Mouse (Mus musculus) urinary bladder, postnatal 25 days (tissue): ENCODE measurements around the gene Wipi1.

Experiments
- DNase-seq: peaks from one replicate; pipeline ENCODE4 v3.0.0; 2022; ENCODE audit warnings: low spot score

Wipi1 gene

DNA sequence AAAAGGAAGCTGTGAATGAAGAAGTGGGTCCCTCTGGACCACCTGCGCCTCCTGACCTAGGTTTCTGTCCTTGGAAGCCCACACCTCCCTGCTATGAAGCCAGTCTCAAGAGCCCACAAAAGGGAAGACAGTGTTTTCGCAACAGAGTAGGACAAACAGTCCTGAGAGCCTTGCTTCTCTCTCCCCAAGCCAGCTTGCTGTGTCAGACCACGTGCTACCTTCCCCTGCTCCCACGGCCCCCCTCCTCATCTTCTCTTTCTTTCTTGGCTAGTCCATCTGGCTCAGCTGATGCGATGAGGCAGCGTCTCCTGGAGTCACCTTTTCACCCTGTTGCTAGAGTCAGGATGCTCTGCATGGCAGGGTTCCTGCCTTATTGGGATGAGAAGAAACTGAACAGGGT is 72.5 kb downstream of the Wipi1 start:
- no peak for DNase-seq

DNA sequence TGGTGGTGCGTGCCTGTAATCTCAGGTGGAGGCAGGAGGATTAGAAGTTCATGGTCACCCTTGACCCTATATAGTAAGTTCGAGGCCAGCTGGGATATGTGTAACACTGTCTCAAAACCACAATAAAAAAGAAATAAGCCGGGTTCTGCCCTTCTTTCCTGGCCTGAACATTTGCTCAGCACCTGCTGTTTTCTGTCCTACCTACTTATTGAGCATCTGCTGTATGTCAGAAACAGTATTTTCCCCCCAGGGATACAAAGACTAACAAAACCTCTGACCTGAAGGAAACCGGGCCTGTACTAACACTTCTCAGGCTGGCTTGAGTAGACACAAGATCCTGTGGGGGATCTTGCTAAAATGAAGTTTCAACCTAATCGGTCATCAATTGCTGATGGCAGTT is 74.8 kb downstream of the Wipi1 start:
- DNase-seq, result no peak

DNA sequence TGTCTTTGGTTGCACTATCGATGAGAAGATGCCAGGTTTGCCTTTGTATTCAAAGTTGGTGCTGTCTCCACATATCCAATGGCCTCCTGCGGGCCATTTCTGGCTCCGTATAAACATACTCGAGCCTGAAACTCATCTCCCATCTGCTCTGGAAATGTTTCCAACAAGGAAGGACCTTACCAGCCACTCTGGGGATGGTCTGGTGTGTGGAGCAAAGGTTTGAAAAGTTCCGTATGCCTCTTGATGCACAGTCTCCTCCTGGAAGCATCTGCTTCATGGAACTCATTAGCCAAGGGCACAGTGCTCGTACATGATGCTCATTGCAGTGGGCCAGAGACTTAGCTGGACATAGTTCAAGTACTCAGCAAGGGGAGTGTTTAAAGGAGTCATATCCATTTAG is 75.8 kb downstream of the Wipi1 start:
- no peak for DNase-seq

DNA sequence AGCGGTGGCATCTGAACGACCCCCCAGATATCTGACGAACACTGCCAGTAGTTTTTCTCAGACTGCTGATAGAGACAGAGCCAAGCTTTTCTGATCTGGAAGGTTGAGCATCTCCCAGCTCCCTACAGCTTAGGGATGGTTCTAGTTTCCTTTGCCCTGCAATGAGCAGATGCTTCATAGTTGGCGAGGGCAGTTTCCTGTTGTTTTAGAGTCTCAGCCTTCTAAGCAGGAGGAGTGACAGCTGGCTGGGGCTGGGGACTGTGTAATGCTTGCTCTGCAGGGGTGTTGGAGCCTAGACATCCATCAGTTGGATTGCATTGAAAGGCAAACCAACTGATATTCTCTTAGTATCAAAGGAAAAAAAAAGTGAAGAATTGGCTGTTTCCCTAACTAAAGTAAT is 81.7 kb downstream of the Wipi1 start:
- DNase-seq, result no peak

DNA sequence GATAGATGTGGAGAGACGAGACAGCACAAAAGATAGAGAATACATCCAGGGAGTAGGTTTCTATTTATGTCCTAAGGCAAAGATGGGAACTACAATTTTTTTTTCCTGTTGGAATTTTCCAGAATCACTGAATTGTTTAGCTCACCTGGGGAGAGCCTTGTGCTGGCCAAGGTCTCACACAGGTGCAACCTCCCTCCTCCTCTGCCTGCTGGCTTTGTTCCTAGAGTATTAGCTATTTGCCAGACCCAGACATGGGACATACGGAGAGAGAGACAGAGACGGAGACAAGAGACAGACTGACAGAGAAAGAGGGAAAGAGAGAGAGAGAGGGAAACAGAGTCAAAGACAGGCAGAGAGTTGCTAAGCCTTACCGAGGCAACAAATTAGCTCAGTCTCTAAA is 86.2 kb downstream of the Wipi1 start:
- no peak for DNase-seq

DNA sequence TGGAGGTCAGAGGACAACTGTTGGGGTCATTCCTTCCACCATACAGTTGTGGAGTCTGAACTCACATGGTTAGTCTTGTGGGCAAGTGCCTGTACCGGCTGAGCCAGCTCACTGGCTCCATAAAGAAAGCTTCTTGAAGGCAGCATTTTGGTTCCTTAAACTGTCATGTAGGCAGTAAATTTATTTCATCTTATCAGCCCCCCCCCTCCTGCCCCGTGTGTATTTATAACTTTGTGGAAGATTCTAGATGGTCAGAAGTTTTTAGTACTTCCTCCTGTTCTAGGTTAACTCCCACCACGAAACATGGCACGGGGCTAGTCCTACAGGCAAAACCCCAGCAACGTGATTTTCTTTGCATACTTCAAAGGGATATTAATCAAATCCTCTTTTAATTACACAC is 86.9 kb downstream of the Wipi1 start:
- no peak for DNase-seq
